Mouse (Mus musculus) bone marrow, adult 2 months (tissue): ENCODE results near the gene Svs1.

Experiments
- CTCF ChIP-seq: fragments of 200-500 bp; IDR thresholded peaks from 2 replicates; pipeline ENCODE4 v1.5.1; 2011; ENCODE audit warnings: low read length, control low read depth; ENCODE audit not compliant: control insufficient read depth, insufficient read depth
- POLR2A ChIP-seq: fragments of 200-500 bp; IDR thresholded peaks from 2 replicates; pipeline ENCODE4 v1.6.1; 2011; ENCODE audit warnings: low read depth, mild to moderate bottlenecking, control low read depth, low read length, borderline replicate concordance; ENCODE audit not compliant: control insufficient read depth

- TF ChIP-seq CTCF: no peak
- TF ChIP-seq POLR2A: no peak
Observed at GRCm38 (mm10) chr6:49036275-49037267, 49.9 kb downstream of the Svs1 start, which contains the start of gene Gpnmb.
